Mouse (Mus musculus): ENCODE results near the gene Mup13. TPM values are rescaled to one million over a fixed set of nuclear protein-coding genes. Genes with fewer than 3 reads are reported as not detected.
"Not testable (repeated sequence)": the region's sequence is repeated elsewhere in the genome, so short reads cannot be mapped to it uniquely, and the experiment has no call there.

The Mup13 gene
- not detected in 2 replicates for polyA plus RNA-seq (2015; fragmentation: Nextera tagmentation; extraction: Ambion mirVana)

- not testable (repeated sequence) for H3K27me3 ChIP-seq (ENCODE audit: control insufficient read depth, insufficient read depth, low read length); ATAC-seq (replicated peaks; ENCODE audit: extremely low read depth, insufficient read depth, low FRiP score); H3K4me2 ChIP-seq (ENCODE audit: low read depth, low read length); H3K9me3 ChIP-seq (replicated peaks; ENCODE audit: control insufficient read depth, low read length); H3K4me1 ChIP-seq (ENCODE audit: control insufficient read depth, insufficient read depth, low read length); H3K27ac ChIP-seq (ENCODE audit: low read length); H3K36me3 ChIP-seq (ENCODE audit: control insufficient read depth, insufficient read depth); H3K4me3 ChIP-seq (ENCODE audit: low read length); H3K9ac ChIP-seq (ENCODE audit: low read length)
- 62% methylated on average over 4 of the region's 4 CpGs for WGBS
Measured at GRCm38 (mm10) chr4:61228186-61228585, at the start of gene Mup13. TSS of gene Mup13 (minus strand) at chr4:61228286.

Other genes starting within 250 kb of the Mup13 start
- gene Mup14, start 75.7 kb upstream of the Mup13 start, polyA plus RNA-seq (2015; fragmentation: Nextera tagmentation; extraction: Ambion mirVana), result not detected in 2 replicates
- gene Mup15, start 211.5 kb upstream of the Mup13 start, polyA plus RNA-seq (2015; fragmentation: Nextera tagmentation; extraction: Ambion mirVana), result not detected in 2 replicates